Mouse (Mus musculus) MEL (cell line): ENCODE measurements around the gene Olfr983.

Source experiments
- CTCF ChIP-seq, 3 experiments: IDR thresholded peaks in 2 of 3; conservative IDR thresholded peaks in 1 of 3; 2 replicates each; pipeline ENCODE4 v1.5.1; 2011 to 2012; ENCODE audit warnings: low read length in 3 of 3, low read depth in 2 of 3, mild to moderate bottlenecking in 2 of 3, improper control_type of control experiment in 1 of 3, inconsistent platforms in 1 of 3, mixed read lengths in 1 of 3, moderate library complexity in 1 of 3; ENCODE audit not compliant: control insufficient read depth in 1 of 3, insufficient read depth in 1 of 3, poor library complexity in 1 of 3, severe bottlenecking in 1 of 3
- EP300 ChIP-seq, 2 experiments: IDR thresholded peaks; 2 replicates each; pipeline ENCODE4 v1.6.1; 2011; ENCODE audit warnings: improper control_type of control experiment in 2 of 2, low read length in 2 of 2, low read depth in 1 of 2, mild to moderate bottlenecking in 1 of 2
- ETS1 ChIP-seq: IDR thresholded peaks from 2 replicates; pipeline ENCODE4 v1.6.1; 2012; ENCODE audit warnings: low read depth, mild to moderate bottlenecking, inconsistent platforms, low read length, improper control_type of control experiment, moderate library complexity
- MAX ChIP-seq: IDR thresholded peaks from 2 replicates; pipeline ENCODE4 v1.6.1; 2011; ENCODE audit warnings: low read length, improper control_type of control experiment
- MAZ ChIP-seq: IDR thresholded peaks from 2 replicates; pipeline ENCODE4 v1.6.1; 2012; ENCODE audit warnings: low read depth, mild to moderate bottlenecking, inconsistent platforms, low read length, improper control_type of control experiment
- POLR2A ChIP-seq, 2 experiments: IDR thresholded peaks; 2 replicates each; pipeline ENCODE4 v1.6.1; 2011 to 2012; ENCODE audit warnings: low read length in 2 of 2, mild to moderate bottlenecking in 2 of 2, control low read depth in 1 of 2, improper control_type of control experiment in 1 of 2, low read depth in 1 of 2, moderate library complexity in 1 of 2; ENCODE audit not compliant: control insufficient read depth in 1 of 2, insufficient read depth in 1 of 2, poor library complexity in 1 of 2
- SIN3A ChIP-seq: IDR thresholded peaks from 2 replicates; pipeline ENCODE4 v1.6.1; 2012; ENCODE audit warnings: low read length, improper control_type of control experiment, inconsistent platforms

GRCm38 (mm10) chr9:40114106-40114505, 20.7 kb upstream of the Olfr983 start, which contains the start of gene Olfr984:
- TF ChIP-seq POLR2A (IDR thresholded peaks at IDR 0.05; ENCODE audit: control insufficient read depth in 1 of 2, insufficient read depth in 1 of 2, low read depth in 1 of 2, low read length in 2 of 2, poor library complexity in 1 of 2): no peak
- no peak for TF ChIP-seq CTCF (IDR thresholded peaks at IDR 0.05 in 2 of 3, conservative IDR thresholded peaks at IDR 0.05 in 1 of 3; ENCODE audit: control insufficient read depth in 1 of 3, insufficient read depth in 1 of 3, low read depth in 2 of 3, low read length in 3 of 3, poor library complexity in 1 of 3, severe bottlenecking in 1 of 3)
- no peak for TF ChIP-seq MAZ
- TF ChIP-seq ETS1: no peak
- no peak for TF ChIP-seq MAX
- TF ChIP-seq SIN3A: no peak
- no peak for TF ChIP-seq EP300 (IDR thresholded peaks at IDR 0.05; ENCODE audit: low read depth in 1 of 2, low read length in 2 of 2)
